Mouse (Mus musculus): ENCODE data around the gene Olfr951. TPM values are rescaled to one million over a fixed set of nuclear protein-coding genes. Genes with fewer than 3 reads are reported as not detected.

Olfr951 gene
- polyA plus RNA-seq (2015; fragmentation: Nextera tagmentation; extraction: Ambion mirVana), result not detected in 2 replicates

- 91% methylated on average over 2 of the region's 2 CpGs for WGBS
- H3K9ac ChIP-seq, result no peak within 1 kb of the TSS
- H3K4me3 ChIP-seq, result no peak within 1 kb of the TSS
- no peak within 1 kb of the TSS for H3K27ac ChIP-seq
- no peak within 1 kb of the TSS for H3K4me2 ChIP-seq
- H3K4me1 ChIP-seq (replicated peaks), result no peaks in the 10 kb centered on the region
- no peaks in the 10 kb centered on the region for H3K27me3 ChIP-seq
- ATAC-seq (ENCODE audit: low FRiP score), result no peak
- H3K9me3 ChIP-seq, result no peaks in the 10 kb centered on the region
- no peaks in the 10 kb centered on the region for H3K36me3 ChIP-seq
Measured at GRCm38 (mm10) chr9:39387110-39387509, at the start of gene Olfr951. Gene Olfr951, plus strand, starts transcription at chr9:39387410.

- Histone ChIP-seq H3K9ac (no peak within 1 kb of the TSS), H3K4me1 (replicated peaks) (no peaks in the 10 kb centered on the region), H3K4me3 (no peak within 1 kb of the TSS), H3K36me3 (no peaks in the 10 kb centered on the region), H3K9me3 (no peaks in the 10 kb centered on the region), H3K4me2 (no peak within 1 kb of the TSS), H3K27me3 (no peaks in the 10 kb centered on the region), H3K27ac (no peak within 1 kb of the TSS)
- no peak for ATAC-seq (ENCODE audit: low FRiP score)
Measured at GRCm38 (mm10) chr9:39427048-39427447, 39.8 kb downstream of the Olfr951 start, which contains the start of gene Olfr952. Gene Olfr952, minus strand, starts transcription at chr9:39427148.

Other genes starting within 250 kb of the Olfr951 start
- gene Olfr943, start 221.1 kb upstream of the Olfr951 start, polyA plus RNA-seq (2015; fragmentation: Nextera tagmentation; extraction: Ambion mirVana), result not detected in 2 replicates
- not detected in 2 replicates for gene Olfr944, start 185.5 kb upstream of the Olfr951 start, polyA plus RNA-seq (2015; fragmentation: Nextera tagmentation; extraction: Ambion mirVana)
- not detected in 2 replicates for gene Olfr1537, start 137.4 kb upstream of the Olfr951 start, polyA plus RNA-seq (2015; fragmentation: Nextera tagmentation; extraction: Ambion mirVana)
- not detected in 2 replicates for gene Olfr945, start 110.6 kb upstream of the Olfr951 start, polyA plus RNA-seq (2015; fragmentation: Nextera tagmentation; extraction: Ambion mirVana)
- not detected in 2 replicates for gene Olfr948, start 61.4 kb upstream of the Olfr951 start, polyA plus RNA-seq (2015; fragmentation: Nextera tagmentation; extraction: Ambion mirVana)
- gene Olfr952, start 39.7 kb downstream of the Olfr951 start, polyA plus RNA-seq (2015; fragmentation: Nextera tagmentation; extraction: Ambion mirVana), result not detected in 2 replicates
- gene Olfr954, start 69.3 kb downstream of the Olfr951 start, polyA plus RNA-seq (2015; fragmentation: Nextera tagmentation; extraction: Ambion mirVana), result not detected in 2 replicates
- not detected in 2 replicates for gene Olfr955, start 84.5 kb downstream of the Olfr951 start, polyA plus RNA-seq (2015; fragmentation: Nextera tagmentation; extraction: Ambion mirVana)
- not detected in 2 replicates for gene Olfr44, start 106.6 kb downstream of the Olfr951 start, polyA plus RNA-seq (2015; fragmentation: Nextera tagmentation; extraction: Ambion mirVana)
- not detected in 2 replicates for gene Olfr957, start 128.4 kb downstream of the Olfr951 start, polyA plus RNA-seq (2015; fragmentation: Nextera tagmentation; extraction: Ambion mirVana)
- not detected in 2 replicates for gene Olfr958, start 166.6 kb downstream of the Olfr951 start, polyA plus RNA-seq (2015; fragmentation: Nextera tagmentation; extraction: Ambion mirVana)
- not detected in 2 replicates for gene Olfr959, start 188.2 kb downstream of the Olfr951 start, polyA plus RNA-seq (2015; fragmentation: Nextera tagmentation; extraction: Ambion mirVana)
- 63.0 and 69.8 TPM in 2 replicates for gene AW551984, start 217.0 kb downstream of the Olfr951 start, polyA plus RNA-seq (2015; fragmentation: Nextera tagmentation; extraction: Ambion mirVana)
- not detected in 2 replicates for gene Olfr148, start 223.2 kb downstream of the Olfr951 start, polyA plus RNA-seq (2015; fragmentation: Nextera tagmentation; extraction: Ambion mirVana)
- gene Olfr960, start 234.0 kb downstream of the Olfr951 start, polyA plus RNA-seq (2015; fragmentation: Nextera tagmentation; extraction: Ambion mirVana), result not detected in 2 replicates